Mouse (Mus musculus): ENCODE results near the gene Zfp69. TPM values are rescaled to one million over a fixed set of nuclear protein-coding genes. Genes with fewer than 3 reads are reported as not detected.

The Zfp69 gene
- total RNA-seq, 2 experiments from 2014 or later, result 5.6 to 6.1 TPM

- no peak for DNase-seq
Observed at GRCm38 (mm10) chr4:120885208-120886120, 66.0 kb downstream of the Zfp69 start.

- DNase-seq, result no peak
Observed at GRCm38 (mm10) chr4:120882002-120882625, 69.4 kb downstream of the Zfp69 start.

- DNase-seq, result no peak
Observed at GRCm38 (mm10) chr4:120880731-120881432, 70.6 kb downstream of the Zfp69 start.

Small RNA genes within 50 kb of the gene (microRNA-seq; reads per million reads assigned to microRNA genes)
- gene Mir7015, result 0 to 1.4 reads per million in 2 experiments

Other genes starting within 250 kb of the Zfp69 start
- gene Kcnq4, start 203.1 kb downstream of the Zfp69 start, total RNA-seq (2021), result 1 to 10 TPM; 2.7 to 2.9 TPM
- 10 to 100 TPM; 90.3 to 96.0 TPM for gene Nfyc, start 120.1 kb downstream of the Zfp69 start, total RNA-seq (2021)
- gene Rims3, start 96.9 kb downstream of the Zfp69 start, total RNA-seq (2021), result under 1 TPM; 0.21 to 0.29 TPM
- gene Exo5, start 26.7 kb downstream of the Zfp69 start, total RNA-seq (2021), result 1 to 10 TPM; 7.8 to 8.5 TPM
- 10 to 100 TPM; 29.2 to 31.0 TPM for gene Smap2, start 65.5 kb upstream of the Zfp69 start, total RNA-seq (2021)
- 1 to 10 TPM; 3.0 TPM for gene Col9a2, start 87.7 kb upstream of the Zfp69 start, total RNA-seq (2021)
- 10 to 100 TPM; 19.8 to 20.8 TPM for gene Zmpste24, start 146.5 kb upstream of the Zfp69 start, total RNA-seq (2021)
- not detected for gene Tmco2, start 157.5 kb upstream of the Zfp69 start, total RNA-seq (2021)